Mouse (Mus musculus) left cerebral cortex, postnatal 10 days (tissue): ENCODE data around the gene Lmf2. TPM values are rescaled to one million over a fixed set of nuclear protein-coding genes. Genes with fewer than 3 reads are reported as not detected.

ENCODE experiments used
- DNase-seq, 2 experiments: peaks; one replicate each; pipeline ENCODE4 v3.0.0; 2021 to 2022; ENCODE audit warnings: low spot score in 2 of 2, mixed read lengths in 1 of 2; ENCODE audit errors: extremely low spot score in 1 of 2
- intact Hi-C: fragments of 180-260 bp; cut with DNase I; formaldehyde crosslinking; loops from one replicate; pipeline ENCODE4 v1.15.1; 2025
- total RNA-seq, 2 experiments: library from RNA; stranded (reverse); gene quantifications; 2 replicates each; pipeline ENCODE4 v1.2.3; 2021

Lmf2 gene
- total RNA-seq, 2 experiments from 2014 or later: 17.2 to 23.0 TPM

DNA sequence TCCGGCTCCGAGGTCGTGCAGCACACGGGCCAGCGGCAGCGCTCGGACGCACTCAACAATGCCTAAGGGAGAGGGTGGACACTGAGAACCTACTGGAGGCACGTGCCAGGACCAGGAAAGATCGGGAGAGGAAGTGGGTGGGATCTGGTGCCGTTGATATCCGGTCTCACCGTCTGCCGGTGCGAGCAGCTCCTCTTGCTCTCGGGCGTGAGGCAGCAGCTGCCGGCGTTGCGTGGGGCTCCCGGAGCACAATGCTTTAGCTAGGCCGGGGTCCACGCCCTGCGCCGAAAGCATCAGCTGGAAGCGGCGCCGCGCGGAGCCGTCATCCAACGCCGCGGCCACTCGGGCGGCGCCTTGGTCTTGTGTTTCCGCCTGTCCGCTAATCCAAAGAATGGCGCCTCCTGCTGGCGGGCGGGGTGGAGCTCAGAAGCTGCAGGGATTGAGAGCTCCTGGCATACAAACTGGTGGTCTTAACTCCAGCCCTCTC, 18.3 kb upstream of the Lmf2 start, which contains the start of gene Sco2:
TSS of gene Sco2 (minus strand) at position 85 of the 487 bp plus-strand sequence.
- intact Hi-C loops: no loop called here
- peak; percentile 92 to 96 for DNase-seq

DNA sequence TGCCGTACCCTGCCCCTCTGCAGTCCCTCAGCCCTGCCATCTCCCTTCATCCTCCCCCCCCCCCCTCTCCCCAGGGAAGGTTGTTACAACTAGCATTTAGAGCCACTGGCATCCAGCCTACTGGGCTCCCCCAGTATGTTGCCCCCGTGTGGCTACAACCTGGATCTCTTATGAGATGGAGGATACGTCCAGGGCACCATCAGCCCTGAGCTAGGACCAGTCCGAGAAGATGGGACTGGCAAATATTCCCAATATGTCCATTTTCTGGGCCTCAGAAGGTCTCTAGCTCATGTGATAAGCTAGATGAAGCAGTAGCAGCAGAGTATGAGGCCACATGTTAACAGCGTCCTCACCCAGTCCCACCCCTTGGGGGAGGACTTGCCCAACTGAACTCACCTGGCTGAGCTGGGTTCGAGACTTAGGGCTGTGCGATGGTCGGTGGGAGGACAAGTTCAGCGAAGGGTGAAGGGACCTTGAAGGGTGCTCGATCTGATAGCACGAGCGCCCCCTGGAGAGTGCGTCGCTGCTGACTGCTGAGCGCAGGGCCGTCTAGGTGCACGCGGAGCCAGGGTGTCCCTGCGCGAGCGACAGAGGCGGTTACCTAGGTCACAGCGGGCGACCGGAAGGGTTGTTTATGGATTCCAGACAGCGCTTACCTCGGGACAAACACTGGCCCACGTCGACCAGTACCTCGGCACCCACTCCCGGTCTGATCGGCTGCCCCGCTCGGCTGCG, 17.7 kb upstream of the Lmf2 start:
- intact Hi-C loops: no loop called here
- peak; percentile 77 to 91 for DNase-seq

DNA sequence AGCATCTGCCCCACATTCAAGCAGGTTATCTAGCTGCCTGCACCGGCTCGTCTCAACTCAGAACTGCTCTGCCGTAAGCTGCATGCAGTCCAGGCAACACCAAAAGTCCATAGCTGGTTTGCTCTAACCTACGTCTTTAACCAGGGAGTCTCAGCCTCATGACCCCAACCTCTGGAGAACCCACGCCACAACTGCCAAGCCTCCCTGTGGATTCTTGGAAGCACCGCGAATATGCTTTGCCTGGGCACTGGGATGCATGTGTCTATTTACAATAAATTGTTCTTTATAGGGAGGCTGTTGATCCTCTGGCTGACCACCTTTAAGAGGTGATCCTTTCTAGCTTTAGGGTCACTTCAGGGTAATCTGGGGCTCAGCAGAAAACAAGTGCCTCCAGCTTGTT, 17.1 kb upstream of the Lmf2 start:
- no peak for DNase-seq

DNA sequence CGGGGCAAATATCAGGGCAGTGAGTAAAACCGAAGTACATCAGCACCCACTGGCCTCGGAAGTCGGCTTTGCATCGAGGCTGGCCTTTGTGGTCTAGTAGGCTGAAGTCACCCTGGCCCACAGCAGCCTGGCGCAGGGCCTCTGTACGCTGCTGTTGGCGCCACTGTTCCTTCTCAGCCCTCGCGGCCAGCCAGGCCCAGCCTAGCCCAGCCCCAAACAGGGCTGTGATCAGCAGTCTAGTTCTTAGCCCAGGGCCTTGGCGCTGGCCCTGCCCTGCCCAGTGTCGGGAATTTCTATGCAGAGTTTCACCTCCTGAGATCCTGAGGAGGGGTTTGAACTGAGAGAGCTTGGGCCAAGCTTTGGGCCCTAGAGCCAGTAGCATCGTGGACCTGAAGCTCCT, 16.6 kb upstream of the Lmf2 start:
- no peak for DNase-seq
- intact Hi-C loops: no loop called here

More for the DNA sequence above, 17.1 kb upstream of the Lmf2 start:
- intact Hi-C loops: no loop called here

DNA sequence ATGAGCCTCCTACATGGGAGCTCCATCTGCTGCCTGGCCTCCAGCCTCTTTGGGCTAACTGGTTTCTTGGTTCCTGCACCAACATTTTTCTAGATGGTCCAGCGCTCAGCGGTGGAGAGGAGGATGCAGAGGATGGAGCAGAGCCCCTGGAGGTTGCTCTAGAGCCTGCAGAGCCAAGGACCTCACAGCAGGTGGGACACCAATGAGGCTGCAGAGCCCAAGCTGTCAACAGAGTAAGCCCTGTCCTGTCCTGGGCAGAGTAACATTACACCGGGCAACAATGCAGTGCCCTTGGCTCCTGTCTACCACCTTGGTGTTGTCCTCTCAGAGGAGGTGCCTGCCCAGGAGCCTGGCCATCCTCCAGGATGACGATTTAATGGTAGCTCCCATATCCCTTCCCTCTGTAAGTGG, 9.7 kb upstream of the Lmf2 start:
- DNase-seq: no peak
- intact Hi-C loops: no loop called here

DNA sequence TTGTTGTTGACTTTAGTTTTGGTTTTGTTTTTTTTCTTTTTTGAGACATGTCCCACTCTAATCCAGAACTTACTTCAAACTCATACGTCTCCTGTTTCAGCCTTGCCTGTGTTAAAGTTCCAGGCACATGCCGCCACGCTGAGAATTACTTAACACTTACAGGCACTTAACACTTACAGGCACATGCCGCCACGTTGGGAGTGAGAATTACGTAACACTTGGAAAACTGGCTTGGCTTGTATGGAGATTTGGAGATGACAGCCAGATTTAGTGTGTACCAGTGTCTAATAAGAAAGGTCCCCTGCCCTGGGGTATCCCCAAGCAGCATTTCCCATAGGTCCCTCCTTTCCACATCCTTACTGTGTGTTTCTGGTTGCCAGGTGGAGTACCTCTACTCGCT, 7.6 kb upstream of the Lmf2 start:
- intact Hi-C loops: no loop called here
- no peak for DNase-seq

DNA sequence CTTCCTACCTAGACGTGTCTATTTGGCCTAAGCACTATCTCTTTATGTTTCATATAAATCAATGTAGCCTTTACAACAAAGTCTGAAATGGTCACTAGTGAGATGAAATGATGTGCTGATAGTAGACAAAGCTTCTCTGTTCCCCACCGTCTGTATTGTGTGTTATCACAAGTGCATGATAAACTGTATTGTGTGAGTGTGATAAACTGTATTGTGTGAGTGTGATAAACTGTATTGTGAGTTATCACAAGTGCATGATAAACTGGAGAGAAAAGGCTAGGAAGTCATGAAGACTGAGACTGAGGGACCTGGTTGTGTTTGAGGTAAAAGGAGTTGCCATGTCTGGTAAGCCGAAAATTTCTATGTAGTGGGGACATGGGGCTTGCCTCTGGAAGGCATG, 3.3 kb upstream of the Lmf2 start:
- intact Hi-C loops: no loop called here
- DNase-seq: no peak

DNA sequence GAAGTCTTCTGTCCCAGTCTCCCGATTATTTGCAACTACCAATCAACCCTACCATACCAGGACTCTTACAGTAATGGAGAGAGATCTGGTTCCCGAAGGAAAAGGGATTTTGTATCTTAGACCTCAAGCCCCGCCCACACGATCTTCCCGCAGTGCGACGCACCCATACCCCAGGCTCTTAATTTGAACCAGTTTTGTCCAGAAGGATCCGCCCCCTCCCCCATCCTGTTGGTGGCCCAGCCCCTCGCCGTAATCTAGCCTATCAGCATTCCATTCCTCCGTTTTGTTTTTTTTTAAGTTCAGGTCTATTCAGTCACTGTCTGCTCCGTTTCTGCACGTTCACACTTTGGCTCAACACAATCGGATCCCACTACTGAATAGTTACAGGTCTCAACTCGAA, 913 bp upstream of the Lmf2 start:
- intact Hi-C loops: no loop called here
- peak; percentile 79 to 93 for DNase-seq

DNA sequence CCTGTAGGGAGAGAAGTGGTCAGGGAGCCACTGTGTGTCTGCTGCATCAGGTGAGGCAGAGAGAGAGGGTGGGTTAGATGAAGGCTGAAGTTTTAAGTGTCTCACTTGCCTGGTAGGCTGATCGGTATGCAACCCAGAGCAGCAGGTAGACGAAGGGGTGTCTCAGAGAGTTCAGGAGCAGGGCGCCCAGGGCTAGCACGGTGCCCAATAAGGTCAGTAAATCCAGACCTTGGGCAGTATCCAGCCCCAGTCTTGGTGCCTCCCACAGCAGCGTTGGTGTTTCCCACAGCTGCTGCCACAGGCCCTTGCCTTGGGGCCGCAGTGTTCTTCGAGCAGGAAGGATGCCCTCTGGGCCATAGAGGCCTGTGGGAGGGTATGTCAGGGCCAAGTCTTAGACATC, 1.0 kb downstream of the Lmf2 start:
- intact Hi-C loops: no loop called here
- no peak for DNase-seq

DNA sequence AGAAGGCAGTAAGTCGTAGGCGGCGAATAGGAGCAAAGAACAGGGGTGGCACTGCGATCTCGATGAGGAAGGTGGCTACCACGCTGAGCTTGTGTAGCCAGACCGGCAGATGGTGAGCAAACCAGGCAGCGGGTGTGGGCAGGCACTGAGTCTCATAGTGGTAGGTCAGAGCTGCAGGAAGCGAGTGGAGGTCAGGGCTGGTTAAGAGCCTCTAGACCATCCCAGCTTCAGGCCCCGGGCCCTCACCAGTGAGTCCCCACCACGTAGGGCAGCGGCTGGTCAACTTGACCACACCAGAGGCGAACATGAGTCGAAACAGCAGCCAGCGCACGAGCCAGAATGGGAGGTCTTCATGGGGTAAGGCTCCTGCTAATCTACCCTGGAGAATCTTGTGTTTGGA, 1.6 kb downstream of the Lmf2 start:
- intact Hi-C loops: no loop called here
- DNase-seq: no peak

DNA sequence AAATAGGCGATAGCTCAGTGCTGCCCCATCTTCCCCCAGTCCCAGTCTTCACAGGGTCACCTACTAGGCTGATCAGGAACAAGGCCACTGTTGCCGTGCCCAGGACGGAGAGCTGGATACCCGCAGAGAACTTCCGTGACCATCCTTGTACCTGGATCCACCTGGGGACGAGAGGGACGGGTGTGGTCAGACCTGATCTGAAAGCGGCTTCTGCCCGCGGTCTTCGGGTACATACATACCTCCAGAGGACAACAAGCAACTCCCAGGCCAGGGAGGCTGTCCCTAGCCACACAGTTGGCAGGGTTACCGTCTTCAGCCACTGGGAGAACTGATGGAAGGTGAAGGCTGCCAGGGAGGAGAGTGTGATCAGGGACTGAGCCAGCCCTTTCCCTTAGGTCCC, 2.7 kb downstream of the Lmf2 start:
- intact Hi-C loops: no loop called here
- no peak for DNase-seq

DNA sequence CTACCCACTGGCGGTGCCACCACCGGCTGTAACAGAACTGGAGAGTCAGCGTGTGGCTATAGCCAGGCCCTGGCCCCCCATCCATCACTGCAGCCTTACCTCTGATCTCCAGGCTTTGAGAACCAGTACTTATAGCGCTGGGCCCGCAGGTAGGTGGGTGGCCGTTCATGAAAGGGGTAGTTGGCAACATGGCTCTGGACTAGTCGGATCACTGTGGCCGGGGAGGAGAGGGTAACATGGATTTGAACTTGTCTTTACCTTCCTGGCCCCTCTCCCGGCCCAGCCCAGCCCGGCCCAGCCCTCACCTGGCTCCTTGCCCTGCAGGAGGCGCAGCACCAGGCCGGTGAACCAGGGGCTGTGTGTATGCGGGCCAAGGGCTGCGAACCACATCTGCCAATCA, 3.4 kb downstream of the Lmf2 start:
- no peak for DNase-seq
- intact Hi-C loops: no loop called here

DNA sequence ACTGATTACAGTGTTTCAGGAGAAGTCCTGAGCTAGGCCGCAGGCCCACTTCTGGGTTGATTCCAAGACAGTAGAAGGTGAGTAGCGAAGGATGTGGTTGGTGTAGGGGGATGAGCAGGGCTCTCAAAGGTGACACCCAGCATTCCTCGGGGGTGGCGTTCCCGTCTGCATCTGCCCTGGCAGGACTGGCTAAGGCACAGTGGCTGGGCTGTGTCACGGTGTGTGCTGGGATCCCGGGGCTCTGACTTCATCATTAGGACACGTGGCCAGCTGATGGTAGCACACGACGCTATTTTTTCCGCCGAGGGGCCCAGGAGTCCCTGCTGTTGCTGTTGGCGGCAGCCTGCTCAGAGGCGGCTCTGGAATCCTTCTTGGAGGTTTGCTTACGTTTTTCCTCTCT, 4.2 kb downstream of the Lmf2 start:
- intact Hi-C loops: no loop called here
- no peak for DNase-seq

DNA sequence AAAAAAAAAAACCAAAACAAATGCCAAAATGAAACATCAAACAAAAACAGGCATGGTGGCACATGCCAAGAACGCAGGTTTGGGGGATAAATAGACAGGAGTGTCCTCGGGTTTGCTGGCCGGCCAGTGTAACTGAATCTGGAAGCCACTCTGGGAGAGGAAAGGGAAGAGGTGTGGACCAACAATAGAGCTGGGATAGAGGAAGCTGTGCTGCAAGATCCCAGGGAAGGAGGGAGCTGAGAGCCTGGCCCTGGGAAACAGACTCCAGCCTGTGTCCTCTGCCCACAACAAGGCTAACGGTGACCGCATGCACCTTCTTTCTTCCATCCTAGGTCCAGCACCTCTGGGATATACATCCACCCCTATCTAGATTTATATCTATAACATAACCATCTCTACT, 5.0 kb downstream of the Lmf2 start:
- intact Hi-C loops: no loop called here
- no peak for DNase-seq

DNA sequence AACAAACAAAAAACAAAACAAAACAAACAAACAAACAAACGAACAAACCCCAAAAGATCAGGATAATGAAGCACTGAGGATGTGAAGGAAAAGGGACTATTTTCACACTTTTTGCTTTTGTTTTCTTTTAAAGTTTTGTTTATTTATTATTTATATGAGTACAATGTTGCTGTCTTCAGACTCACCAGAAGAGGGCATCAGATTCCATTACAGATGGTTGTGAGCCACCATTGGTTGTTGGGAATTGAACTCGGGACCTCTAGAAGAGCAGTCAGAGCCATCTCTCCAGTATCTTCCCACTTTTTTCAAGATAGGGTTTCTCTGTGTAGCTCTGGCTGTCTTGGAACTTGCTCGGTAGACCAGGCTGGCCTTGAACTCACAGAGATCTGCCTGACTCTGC, 12.1 kb downstream of the Lmf2 start:
- intact Hi-C loops: no loop called here
- DNase-seq: no peak

DNA sequence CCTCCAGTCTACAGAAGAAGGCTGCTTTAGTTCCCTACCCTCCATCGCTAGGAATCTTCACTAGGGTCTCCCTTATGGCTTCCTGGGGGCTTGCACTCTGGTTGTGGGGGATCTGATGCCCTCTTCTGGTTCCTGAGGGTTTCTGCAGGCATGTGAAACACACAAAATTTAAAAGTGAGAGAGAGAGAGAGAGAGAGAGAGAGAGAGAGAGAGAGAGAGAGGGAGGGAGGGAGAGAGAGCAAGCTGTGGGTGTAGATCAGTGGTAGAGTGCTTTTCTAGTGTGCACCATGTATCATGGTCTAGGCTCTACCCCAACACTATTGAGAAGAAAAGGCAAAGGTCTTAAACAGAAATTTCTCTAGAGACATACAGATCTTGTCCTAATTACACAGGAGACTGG, 13.8 kb downstream of the Lmf2 start:
- no peak for DNase-seq
- intact Hi-C loops: no loop called here

DNA sequence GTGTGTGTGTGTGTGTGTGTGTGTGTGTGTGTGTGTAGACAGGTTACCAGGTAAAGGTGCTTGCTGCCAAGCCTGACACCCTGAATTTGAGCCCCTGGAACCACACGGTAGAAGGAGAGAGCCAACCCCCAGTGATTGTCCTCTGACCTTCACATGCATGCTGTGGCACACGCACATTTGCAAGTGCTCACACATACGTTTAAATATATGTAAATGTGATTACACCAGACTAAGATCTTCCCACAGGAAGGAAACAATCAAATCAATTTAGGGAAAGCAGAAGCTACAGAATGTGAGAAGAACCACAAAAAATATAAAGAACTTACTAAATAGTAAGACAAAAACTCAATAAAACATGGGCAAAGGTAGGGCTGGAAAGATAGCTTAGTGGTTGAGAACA, 15.3 kb downstream of the Lmf2 start:
- intact Hi-C loops: no loop called here
- DNase-seq: no peak

DNA sequence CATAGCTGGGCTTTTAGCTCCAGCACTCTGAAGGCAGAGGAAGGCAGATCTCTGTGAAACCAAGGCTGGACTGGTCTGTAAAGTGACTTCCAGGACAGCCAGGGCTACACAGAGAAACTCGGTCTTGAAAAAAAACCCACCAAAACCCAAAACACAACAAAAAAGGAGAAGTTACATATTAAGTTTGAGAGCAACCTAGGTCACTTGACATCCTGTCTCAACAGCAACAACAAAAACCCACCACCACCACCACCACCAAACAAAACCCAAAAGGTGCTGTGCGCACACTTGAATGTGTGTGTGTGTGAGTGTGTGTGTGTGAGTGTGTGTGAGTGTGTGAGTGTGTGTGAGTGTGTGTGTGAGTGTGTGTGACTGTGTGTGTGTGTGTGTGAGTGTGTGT, 15.8 kb downstream of the Lmf2 start:
- intact Hi-C loops: no loop called here
- no peak for DNase-seq

DNA sequence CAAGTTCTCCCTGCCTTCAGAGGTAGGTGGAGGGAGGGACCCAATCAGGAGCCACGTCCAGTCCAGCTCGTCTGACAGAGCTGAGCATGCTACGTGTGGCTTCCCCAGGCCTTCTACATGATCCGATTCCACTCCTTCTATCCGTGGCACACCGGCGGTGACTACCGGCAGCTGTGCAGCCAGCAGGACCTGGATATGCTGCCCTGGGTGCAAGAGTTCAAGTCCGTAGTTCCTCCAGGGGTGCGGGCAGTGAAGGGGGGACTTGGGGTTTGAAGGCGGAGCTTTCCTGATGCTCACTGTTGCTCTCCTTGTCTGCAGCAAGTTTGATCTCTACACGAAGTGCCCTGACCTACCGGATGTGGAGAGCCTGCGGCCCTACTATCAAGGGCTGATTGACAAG, 19.0 kb downstream of the Lmf2 start:
- intact Hi-C loops: no loop called here
- DNase-seq: no peak

DNA sequence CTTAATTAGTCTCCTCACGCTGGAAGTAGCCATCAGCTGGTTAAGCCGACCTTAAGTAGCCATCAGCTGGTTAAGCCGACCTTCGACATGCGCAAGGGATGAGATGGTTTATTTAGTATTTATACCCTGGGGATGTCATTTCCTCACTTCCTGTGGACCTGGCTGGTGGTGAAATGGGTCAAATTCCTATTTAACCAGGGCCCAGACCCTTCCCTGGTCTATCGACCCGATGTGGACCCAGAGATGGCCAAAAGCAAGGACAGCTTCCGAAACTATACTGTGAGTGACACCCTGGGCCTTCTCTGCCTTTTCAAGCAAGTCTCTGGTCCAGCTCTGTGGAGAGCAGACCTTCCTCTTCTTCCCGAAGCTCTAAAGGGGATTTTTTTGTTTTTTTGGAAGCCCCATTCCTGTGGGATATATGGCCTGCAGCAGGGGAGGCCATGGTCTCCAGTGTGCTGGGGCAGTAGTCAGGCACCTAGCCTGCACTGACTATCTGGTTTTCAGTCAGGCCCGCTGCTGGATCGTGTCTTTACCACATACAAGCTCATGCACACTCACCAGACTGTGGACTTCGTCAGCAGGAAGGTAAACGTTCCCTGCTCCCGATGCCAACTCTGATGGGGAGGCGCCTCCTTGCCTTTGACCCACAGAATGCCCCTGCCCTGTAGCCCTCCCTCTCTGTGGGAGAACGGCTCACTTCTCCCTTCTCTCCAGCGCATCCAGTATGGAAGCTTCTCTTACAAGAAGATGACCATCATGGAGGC, 20.5 kb downstream of the Lmf2 start:
- intact Hi-C loops: no loop called here
- no peak for DNase-seq
